Mouse (Mus musculus): ENCODE measurements around the gene Cpsf4l. TPM values are rescaled to one million over a fixed set of nuclear protein-coding genes. Genes with fewer than 3 reads are reported as not detected.

Cpsf4l gene
- polyA plus RNA-seq, 1 experiment from 2014 or later: 0.22 TPM

DNA sequence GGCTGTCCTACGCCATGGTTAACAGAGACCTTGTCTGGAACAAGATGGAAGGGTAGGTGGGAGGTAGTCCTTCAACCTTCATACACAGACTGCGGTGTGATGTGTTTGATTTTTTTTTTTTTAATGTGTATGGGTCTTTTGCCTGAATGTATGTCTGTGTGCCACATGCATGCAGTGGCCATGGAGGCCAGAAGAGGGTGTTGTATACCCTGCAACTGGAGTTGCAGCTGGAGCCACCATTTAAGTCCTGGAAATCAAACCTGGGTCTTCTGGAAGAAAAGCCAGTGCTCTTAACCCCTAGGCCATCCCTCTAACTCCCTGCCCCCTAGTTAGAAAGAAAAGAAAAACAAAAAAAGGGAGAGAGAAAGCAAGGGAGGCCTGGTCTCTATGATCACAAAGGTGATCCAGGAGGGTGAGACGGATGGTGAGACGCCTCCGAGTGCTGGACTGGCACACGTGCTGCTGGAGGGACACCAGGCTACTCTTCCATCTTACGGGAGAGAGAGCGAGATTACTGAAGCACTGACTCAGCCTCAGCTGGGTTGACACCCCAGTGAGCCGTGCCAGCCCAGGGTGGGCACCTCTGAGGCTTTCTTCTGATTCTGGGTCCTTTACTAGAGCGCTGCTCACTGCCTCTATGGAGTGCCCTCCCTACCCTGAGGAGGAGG lies 22.3 kb upstream of the Cpsf4l start:
- WGBS: 93% methylated on average over 10 of the region's 10 CpGs
- no peak for ATAC-seq (replicated peaks)
- H3K27me3 ChIP-seq (replicated peaks): no peaks in the 10 kb centered on the region

DNA sequence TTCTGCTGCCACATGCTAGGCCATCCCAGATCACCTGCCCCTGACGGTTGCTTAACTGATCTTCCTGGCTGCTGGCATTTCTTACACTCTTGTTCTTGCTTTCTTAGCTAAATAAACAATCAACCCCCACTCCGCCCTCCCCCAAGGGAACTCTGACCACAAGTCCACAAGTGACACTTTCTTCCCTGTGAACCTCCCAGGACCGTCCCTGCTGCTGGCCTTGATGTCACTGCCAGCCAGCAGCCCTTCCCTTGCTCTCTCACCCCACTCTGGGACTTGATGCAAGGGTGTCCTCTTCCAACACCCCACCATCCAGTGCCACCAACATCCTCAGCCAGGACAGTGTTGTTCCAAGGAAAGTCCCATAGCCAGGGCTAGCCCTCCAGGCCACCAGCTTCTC lies 21.1 kb upstream of the Cpsf4l start:
- 82% methylated on average over 3 of the region's 3 CpGs for WGBS
- no peak overlapping the region for H3K4me3 ChIP-seq
- H3K27ac ChIP-seq: no peak overlapping the region
- H3K9me3 ChIP-seq: no peaks in the 10 kb centered on the region
- ATAC-seq (replicated peaks): no peak
- H3K9ac ChIP-seq: no peak overlapping the region
- H3K4me2 ChIP-seq: no peak overlapping the region
- H3K36me3 ChIP-seq (replicated peaks): peaks cover 17% of the 10 kb centered on the region
- no peaks in the 10 kb centered on the region for H3K27me3 ChIP-seq (replicated peaks)
- H3K4me1 ChIP-seq: peaks cover 3% of the 10 kb centered on the region; the same call in 1 of the 2 replicates

More for the DNA sequence above, 22.3 kb upstream of the Cpsf4l start:
- H3K4me1 ChIP-seq: peaks cover 4% of the 10 kb centered on the region; the same call in 1 of the 2 replicates
- no peak overlapping the region for H3K9ac ChIP-seq
- no peaks in the 10 kb centered on the region for H3K9me3 ChIP-seq
- H3K36me3 ChIP-seq (replicated peaks): peaks cover 11% of the 10 kb centered on the region
- H3K27ac ChIP-seq: no peak overlapping the region
- no peak overlapping the region for H3K4me2 ChIP-seq
- no peak overlapping the region for H3K4me3 ChIP-seq

DNA sequence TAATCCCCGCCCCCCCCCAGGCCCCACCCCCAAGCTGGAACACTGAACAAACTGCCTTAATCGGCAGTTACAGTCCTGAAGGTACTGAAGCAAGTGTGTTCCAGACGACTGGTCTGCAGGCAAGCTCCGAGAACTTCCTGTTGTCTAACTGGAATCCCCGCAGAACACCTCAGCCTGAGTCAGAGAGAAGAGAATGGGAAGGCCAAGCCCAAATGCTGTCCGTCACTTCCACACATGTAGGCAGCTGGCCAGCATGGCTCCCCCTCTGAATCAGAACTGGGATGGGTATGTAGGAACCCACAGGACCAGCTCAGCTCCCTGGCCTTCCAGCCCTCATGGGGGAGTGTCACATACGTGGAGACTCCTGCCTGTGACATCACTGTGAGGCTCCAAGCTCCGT lies 20.1 kb upstream of the Cpsf4l start:
- H3K9ac ChIP-seq: no peak overlapping the region
- H3K4me2 ChIP-seq: no peak overlapping the region
- H3K9me3 ChIP-seq: no peaks in the 10 kb centered on the region
- H3K4me1 ChIP-seq: peaks cover 3% of the 10 kb centered on the region; the same call in 1 of the 2 replicates
- H3K4me3 ChIP-seq: no peak overlapping the region
- H3K36me3 ChIP-seq (replicated peaks): peaks cover 17% of the 10 kb centered on the region
- 61% methylated on average over 8 of the region's 8 CpGs for WGBS
- no peak for ATAC-seq (replicated peaks)
- no peaks in the 10 kb centered on the region for H3K27me3 ChIP-seq (replicated peaks)
- no peak overlapping the region for H3K27ac ChIP-seq

DNA sequence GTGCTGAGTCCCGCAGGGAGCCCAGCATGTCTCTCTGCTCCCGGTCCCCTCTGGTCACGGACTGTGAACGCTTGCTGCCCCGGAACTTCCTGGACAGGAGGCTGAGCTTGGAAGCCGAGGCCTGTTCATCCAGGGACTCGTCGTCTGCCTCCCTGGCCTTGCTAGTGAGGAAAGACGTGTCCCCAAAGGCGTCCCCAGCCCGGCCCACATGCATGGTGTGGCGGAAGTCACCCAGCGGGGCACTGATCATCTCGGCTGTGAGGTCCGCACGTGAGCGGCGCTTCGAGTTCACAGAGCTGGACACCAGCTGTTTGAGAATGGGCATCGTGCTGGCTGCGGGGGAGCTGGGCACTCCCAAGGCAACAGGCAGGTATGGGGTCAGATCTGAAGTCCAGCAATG lies 19.4 kb upstream of the Cpsf4l start:
- Histone ChIP-seq H3K4me1 (0 out of 2 replicates have a peak, but pooled peaks cover 3% of the 10 kb centered on the region), H3K4me2 (no peak overlapping the region), H3K9me3 (no peaks in the 10 kb centered on the region), H3K4me3 (no peak overlapping the region), H3K27ac (no peak overlapping the region), H3K27me3 (replicated peaks) (no peaks in the 10 kb centered on the region), H3K36me3 (replicated peaks) (peaks cover 17% of the 10 kb centered on the region), H3K9ac (no peak overlapping the region)
- no peak for ATAC-seq (replicated peaks)
- WGBS: 77% methylated on average over 21 of the region's 21 CpGs

DNA sequence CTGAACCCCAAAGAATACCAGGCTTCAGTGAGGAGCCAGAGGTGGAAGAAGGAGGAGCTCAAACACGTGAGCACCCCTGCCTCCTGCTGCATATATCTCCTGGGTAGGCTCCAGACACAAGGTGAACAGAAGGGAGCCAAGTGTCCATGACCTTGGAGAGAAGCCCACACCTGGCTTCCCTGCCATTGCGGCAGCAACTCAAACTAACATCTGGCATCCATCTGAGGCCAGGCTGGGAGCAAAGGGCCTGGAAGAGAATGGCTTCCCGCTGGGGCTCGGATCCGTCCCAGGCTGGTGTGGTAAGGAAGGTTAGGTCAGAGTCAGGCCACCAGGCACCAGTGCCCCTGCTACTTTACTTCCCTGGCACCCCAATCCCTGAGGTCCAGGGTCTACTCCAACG lies 18.2 kb upstream of the Cpsf4l start:
- H3K27me3 ChIP-seq (replicated peaks): no peaks in the 10 kb centered on the region
- no peaks in the 10 kb centered on the region for H3K9me3 ChIP-seq
- no peak overlapping the region for H3K27ac ChIP-seq
- ATAC-seq (replicated peaks): no peak
- H3K4me3 ChIP-seq: no peak overlapping the region
- H3K9ac ChIP-seq: no peak overlapping the region
- H3K4me1 ChIP-seq: no peaks in the 10 kb centered on the region
- peaks cover 17% of the 10 kb centered on the region for H3K36me3 ChIP-seq (replicated peaks)
- 76% methylated on average over 6 of the region's 6 CpGs for WGBS
- H3K4me2 ChIP-seq: no peak overlapping the region

DNA sequence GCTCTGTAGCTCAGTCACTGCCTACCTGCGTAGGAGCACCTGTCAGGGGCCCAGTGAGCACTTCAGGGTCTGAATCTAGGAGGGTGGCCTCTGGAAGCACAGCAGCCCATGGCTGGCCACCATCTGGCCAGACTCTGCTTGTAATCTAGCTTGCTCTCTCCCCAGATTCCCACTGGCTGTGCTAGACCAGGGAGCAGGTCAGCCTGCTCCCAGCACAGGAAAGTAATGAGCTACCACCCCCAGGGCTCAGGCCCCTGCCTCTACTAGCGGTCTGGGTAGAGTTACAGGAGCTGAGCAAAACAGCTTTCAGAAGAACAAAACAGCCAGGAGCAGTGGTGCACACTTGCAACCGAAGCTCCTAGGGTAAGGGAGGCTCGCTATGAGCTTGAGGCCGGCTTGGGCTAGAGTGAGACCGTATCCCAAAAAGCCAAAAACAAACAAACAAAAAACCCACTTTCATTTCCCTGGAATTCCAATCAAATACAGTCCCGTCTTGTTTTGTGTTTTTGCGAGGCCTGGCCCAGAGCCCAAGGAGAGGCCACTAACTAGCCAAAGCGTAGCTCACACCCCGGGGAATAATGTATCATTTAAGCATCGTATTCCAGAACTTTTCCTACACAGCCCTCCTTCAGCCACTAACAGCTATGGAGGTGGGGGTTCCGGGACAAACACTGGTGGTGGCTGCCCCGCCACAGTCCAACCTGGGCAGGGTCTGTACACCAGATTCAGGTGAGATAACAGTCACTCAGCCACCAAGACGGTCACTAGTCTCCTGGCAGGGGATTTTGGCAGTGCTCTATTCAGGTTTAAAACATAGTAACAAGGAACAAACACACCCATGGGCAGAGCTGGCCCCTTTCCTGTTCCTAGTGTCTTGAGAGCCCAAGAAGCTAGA lies 17.4 kb upstream of the Cpsf4l start:
- no peak for ATAC-seq (replicated peaks)
- no peaks in the 10 kb centered on the region for H3K9me3 ChIP-seq
- WGBS: 88% methylated on average over 14 of the region's 14 CpGs
- no peak overlapping the region for H3K4me2 ChIP-seq
- H3K27me3 ChIP-seq (replicated peaks): no peaks in the 10 kb centered on the region
- H3K4me3 ChIP-seq: no peak overlapping the region
- H3K27ac ChIP-seq: no peak overlapping the region
- H3K9ac ChIP-seq: no peak overlapping the region
- H3K4me1 ChIP-seq: no peaks in the 10 kb centered on the region
- H3K36me3 ChIP-seq (replicated peaks): peaks cover 17% of the 10 kb centered on the region

DNA sequence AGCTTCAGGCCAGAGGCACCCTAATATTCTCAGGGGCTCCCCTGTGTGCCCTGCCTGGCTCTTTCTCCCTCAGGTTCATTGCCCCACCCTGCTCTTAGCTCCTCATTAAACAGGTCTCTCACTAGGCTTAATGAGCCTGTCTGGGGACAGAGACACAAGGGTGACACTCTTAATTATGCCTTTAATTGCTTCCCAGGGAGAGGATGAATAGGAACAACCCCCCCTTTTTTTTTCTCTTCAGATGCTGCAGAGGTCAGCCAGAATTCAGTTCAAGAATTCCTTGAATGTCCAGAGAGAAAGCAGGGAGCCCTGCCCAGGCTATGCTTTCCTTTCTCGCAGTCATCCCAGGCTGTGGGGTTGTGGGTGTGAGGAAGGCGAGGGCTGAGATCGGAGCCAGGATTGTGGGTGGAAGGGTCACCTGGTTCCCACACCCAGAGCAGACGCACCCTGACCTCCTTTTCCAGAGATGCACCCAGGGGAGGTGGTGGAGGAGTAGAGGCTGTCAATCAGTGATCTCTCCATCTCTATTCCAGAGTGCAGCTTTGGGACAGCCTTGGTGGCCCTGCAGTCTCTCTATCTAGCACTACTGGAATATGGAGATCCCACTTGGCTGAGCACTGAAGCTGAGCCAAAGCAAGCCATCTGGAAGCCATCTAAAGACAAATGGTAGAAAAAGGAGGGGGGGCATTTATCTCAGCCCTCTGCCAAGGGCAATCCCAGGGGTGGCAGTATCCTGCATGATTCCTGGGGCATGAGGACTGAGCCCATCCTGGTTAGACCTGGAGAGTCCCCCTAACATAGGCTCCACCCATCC lies 15.6 kb upstream of the Cpsf4l start:
- H3K36me3 ChIP-seq (replicated peaks): peaks cover 17% of the 10 kb centered on the region
- H3K27me3 ChIP-seq (replicated peaks): no peaks in the 10 kb centered on the region
- 0 out of 2 replicates have a peak, but pooled peaks have one; percentile 45 for ATAC-seq (replicated peaks)
- 68% methylated on average over 4 of the region's 4 CpGs for WGBS
- no peak overlapping the region for H3K9ac ChIP-seq
- no peaks in the 10 kb centered on the region for H3K9me3 ChIP-seq
- H3K4me3 ChIP-seq: no peak overlapping the region
- H3K27ac ChIP-seq: no peak overlapping the region
- H3K4me2 ChIP-seq: no peak overlapping the region
- H3K4me1 ChIP-seq: no peaks in the 10 kb centered on the region

DNA sequence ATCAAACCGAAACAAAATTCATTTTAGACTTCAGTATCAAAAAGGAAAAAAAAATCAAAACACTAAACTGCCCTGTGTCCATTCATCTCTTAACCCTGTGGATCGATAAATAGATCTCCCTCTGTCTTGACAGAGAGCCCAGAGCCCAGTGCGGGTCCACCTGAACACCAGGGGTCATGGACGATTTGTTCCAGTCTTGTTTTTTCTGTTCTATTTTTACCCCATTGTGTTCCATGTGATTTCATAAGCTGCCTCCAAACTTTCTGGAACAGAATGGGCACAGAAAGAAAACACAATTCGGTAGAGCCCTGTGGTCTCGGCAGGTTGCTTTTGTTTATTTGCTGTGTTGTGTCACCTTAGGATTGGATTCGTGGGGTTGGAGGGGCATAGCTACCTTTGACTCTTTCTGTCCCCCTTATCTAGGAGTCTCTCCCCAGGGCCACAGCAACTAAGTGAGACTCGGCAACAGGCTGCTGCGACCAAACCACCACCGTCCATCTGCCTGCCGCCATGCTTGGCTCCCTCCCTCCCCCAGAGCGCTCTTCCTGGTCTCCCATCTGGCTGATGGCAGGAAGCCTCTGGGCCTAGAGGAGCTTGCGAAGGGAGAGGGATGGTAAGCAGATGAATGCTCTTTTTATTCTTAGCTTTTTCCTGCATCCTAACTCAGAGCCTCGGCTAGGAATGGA lies 12.7 kb upstream of the Cpsf4l start:
- Histone ChIP-seq H3K4me1 (no peaks in the 10 kb centered on the region), H3K36me3 (replicated peaks) (peaks cover 7% of the 10 kb centered on the region; the same call in 1 of the 2 replicates), H3K9ac (no peak overlapping the region), H3K27me3 (replicated peaks) (no peaks in the 10 kb centered on the region), H3K27ac (no peak overlapping the region), H3K4me2 (no peak overlapping the region), H3K4me3 (no peak overlapping the region), H3K9me3 (no peaks in the 10 kb centered on the region)
- no peak for ATAC-seq (replicated peaks)
- 74% methylated on average over 14 of the region's 14 CpGs for WGBS

DNA sequence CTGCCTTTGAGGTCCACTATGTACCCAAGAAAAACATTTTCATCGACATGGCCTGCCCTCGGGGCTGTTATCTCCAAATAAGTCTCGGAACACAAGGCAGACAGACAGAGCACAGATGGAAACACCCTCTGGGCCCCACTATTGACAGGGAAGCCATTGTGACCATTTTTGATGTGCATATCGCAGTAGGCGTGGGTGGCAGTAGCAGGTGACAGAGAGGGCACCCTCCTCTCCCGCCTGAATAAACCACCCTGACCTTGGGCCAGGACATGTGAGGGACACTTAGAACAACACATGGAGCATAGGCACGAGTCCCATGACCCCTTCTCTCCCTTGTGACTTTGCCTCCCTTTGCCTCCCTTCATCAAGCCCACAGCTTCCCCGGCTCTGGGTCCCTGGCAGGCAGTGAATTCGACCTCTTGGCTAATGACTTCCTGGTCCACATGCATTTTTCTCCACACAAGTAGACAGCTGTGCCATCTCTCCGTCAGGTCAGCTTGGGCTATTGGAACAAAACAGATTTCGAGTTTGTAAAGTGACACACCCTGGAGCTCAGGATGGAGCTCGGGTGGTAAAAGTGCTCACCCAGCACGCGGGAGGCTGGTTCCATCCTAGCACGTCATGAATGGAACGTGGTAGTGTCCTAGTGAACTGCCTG lies 8.1 kb upstream of the Cpsf4l start:
- Histone ChIP-seq H3K4me3 (no peak overlapping the region), H3K4me2 (no peak overlapping the region), H3K9me3 (no peaks in the 10 kb centered on the region), H3K27ac (no peak overlapping the region), H3K9ac (no peak overlapping the region), H3K27me3 (replicated peaks) (no peaks in the 10 kb centered on the region), H3K4me1 (no peaks in the 10 kb centered on the region), H3K36me3 (replicated peaks) (no peaks in the 10 kb centered on the region)
- WGBS: 68% methylated on average over 16 of the region's 16 CpGs
- no peak for ATAC-seq (replicated peaks)

DNA sequence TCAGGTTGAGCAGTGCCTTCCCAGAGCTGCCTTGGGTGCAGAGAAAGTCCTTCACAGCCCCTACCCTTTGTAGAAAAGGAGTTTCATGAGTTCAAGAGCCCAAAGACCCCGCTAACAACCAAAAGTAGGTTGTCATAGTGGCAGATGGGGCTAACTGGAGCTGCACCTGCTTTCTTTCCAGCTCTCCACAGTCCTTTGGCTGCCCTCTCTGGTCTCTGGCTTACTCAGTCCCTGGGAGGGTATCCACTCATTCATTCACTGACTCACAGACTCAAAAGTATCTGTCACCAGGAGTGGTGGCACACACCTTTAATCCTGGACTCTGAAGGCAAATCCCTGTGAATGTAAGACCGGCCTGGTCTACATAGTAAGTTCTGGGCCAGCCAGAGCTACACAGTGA lies 6.3 kb upstream of the Cpsf4l start:
- Histone ChIP-seq H3K4me3 (no peak overlapping the region), H3K27ac (no peak overlapping the region), H3K36me3 (replicated peaks) (no peaks in the 10 kb centered on the region), H3K9me3 (no peaks in the 10 kb centered on the region), H3K4me2 (no peak overlapping the region), H3K4me1 (no peaks in the 10 kb centered on the region), H3K27me3 (replicated peaks) (no peaks in the 10 kb centered on the region), H3K9ac (no peak overlapping the region)
- WGBS: 92% methylated on average over 2 of the region's 2 CpGs
- ATAC-seq (replicated peaks): no peak

DNA sequence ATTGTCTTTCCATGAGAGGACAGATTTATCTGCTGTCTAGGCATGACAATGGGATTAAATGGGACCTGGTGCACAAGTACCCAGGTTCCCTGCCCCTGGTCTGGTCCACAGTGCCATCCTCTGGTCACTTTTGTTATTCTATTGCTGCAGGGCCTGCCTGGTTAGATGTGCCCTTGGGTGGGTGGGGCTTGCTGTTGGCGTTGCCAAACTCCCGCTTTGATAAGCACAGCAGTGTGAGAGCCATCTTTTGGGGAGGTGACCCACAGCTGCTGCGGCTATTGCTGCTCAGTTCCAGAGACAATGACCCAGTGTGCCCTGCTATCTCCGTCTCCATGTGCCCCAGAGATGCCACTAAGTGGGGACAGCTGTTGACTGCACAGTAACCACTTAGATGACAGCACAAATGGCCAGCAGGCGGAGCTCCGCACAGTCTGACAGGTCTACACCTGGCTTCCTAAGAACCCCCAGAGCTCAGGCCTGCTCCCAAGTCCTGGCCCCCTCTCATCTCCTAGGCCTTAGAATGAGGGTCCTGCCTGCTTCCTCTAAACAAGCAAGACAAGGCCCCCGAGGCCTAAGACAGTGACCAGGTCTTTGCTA lies 5.4 kb upstream of the Cpsf4l start:
- Histone ChIP-seq H3K36me3 (replicated peaks) (no peaks in the 10 kb centered on the region), H3K4me2 (no peak overlapping the region), H3K4me3 (no peak overlapping the region), H3K4me1 (peaks cover 7% of the 10 kb centered on the region), H3K27ac (no peak overlapping the region), H3K27me3 (replicated peaks) (no peaks in the 10 kb centered on the region), H3K9ac (no peak overlapping the region), H3K9me3 (no peaks in the 10 kb centered on the region)
- ATAC-seq (replicated peaks): no peak
- 77% methylated on average over 7 of the region's 7 CpGs for WGBS
